Mouse (Mus musculus) right cerebral cortex, postnatal 14 days (tissue): ENCODE results near the gene Tcte1.

Source experiments
- DNase-seq: peaks from one replicate; pipeline ENCODE4 v3.0.0; 2022

The Tcte1 gene

DNA sequence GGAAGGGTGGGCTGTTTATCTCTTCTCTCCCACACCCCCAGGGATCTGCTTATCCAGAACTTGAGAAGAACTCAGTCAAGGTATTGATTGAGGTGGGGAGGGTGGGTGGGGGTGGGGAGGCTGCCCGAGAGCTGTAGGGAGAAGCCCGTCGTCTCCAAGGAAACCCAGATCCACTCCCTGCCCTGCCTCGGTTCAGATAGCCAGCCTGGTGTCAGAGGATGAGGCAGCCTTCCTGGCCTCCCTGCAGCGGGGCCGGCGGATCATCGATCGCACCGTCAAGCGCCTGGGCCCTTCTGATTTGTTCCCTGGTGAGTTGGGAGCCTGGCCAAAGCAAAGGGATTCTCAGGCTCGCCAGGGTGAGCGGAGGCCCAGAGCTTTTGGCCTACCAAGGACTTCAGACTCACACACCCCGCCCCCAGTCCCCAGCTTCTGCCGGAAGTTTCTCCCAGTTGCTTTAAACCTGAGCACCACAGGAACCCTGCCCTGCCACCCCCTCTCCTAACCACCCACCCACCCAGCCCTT, 8.0 kb upstream of the Tcte1 start:
- no peak for DNase-seq

DNA sequence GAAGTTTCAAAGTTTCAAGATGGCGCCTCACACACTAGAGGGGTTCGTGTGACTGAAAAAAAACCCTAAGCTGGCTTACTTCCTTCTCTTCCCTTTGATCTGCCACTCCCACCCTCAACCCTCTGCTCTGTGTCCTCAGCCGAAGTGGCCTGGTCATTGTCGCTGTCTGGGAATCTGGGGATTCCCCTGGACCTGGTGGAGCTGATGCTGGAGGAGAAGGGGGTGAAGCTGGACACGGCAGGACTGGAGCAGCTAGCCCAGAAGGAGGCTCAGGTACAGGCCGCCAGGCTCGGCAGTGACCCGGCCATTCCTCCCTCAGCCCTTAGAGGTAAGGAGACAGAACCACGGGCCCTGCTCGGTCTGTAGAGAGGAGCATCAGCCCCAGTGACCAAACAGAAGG, 7.4 kb upstream of the Tcte1 start:
- no peak for DNase-seq

DNA sequence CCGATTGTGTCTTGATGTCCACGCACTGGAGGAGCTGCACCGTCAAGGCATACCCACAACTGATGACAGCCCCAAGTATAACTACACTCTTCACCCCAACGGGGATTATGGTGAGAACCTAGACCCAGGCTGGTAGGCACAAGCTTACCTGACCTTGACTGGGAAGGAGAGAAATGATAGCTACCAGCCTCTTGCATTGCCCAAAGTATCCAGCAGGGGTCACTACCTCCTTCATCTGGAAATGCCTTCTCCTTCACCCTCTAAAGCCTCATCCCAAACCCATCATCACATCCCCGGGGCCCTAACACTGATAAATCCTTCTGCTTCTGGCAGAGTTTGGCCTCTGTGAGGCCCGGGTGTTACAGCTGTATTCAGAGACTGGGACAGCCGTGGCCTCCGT, 6.7 kb upstream of the Tcte1 start:
- DNase-seq = peak; percentile 84

- no peak for DNase-seq
Measured at GRCm38 (mm10) chr17:45517135-45517534, 6.1 kb upstream of the Tcte1 start.

GRCm38 (mm10) chr17:45517549-45518215, 5.6 kb upstream of the Tcte1 start:
- DNase-seq = no peak

GRCm38 (mm10) chr17:45518766-45519475, 4.3 kb upstream of the Tcte1 start:
- DNase-seq = no peak

- no peak for DNase-seq
Measured at GRCm38 (mm10) chr17:45520136-45520535, 3.1 kb upstream of the Tcte1 start.

GRCm38 (mm10) chr17:45524961-45525360, 1.7 kb downstream of the Tcte1 start:
- DNase-seq = no peak

- DNase-seq = no peak
Measured at GRCm38 (mm10) chr17:45526571-45526970, 3.3 kb downstream of the Tcte1 start.

GRCm38 (mm10) chr17:45530346-45530782, 7.1 kb downstream of the Tcte1 start:
- peak; percentile 70 for DNase-seq

DNA sequence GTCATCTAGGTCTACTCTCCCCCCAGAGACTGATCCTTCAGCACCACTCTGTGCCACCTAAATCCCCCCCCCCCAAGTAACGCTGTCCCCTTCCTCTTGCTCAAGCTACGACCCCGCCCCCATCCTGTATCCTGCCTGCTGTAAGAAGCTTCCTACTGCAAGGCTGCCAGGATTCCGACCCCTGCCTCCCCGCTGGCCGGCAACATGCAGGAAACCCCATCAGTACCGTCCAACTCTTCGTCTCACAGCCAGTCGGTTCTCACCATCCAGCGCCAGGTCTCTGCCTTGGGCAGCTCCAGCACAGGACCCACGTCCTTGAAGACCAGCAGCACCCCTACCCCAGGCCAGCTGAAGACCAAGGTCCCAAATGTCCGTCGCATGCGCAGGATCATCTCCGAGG, 9.7 kb downstream of the Tcte1 start:
- DNase-seq = no peak

GRCm38 (mm10) chr17:45536264-45536663, 13.0 kb downstream of the Tcte1 start:
- DNase-seq = no peak

DNA sequence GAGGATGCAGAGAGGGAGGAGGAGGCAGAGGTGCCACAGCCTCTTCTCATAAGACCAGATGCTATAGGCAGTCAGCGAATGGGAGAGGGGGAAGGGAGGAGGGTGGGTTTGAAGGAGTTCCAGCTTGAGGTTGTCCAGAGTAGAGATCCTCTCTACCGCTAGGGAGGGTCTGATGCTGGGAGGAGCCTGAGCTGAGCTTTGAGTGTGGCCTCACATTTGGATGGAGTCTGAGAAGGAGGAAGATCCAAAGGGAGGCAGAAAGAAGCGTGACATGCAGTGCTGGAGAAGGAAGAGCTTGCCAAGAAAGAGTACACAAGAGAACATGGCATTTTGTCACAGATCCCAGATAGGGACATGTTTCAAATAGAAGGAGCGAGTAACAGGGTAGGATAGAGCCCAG, 15.2 kb downstream of the Tcte1 start:
- no peak for DNase-seq

DNA sequence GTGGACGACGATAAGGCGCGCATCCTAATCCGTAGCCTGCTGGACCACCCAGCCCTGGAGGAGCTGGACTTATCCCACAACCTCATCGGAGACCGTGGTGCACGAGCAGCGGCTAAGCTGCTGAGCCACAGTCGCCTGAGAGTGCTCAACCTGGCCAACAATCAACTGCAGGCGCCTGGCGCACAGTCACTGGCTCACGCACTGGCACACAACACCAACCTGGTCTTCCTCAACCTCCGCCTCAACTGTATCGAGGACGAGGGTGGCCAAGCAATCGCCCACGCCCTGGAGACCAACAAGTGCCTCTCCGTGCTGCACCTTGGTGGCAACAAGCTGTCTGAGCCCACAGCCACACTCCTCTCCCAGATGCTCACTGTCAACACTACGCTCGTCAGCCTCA, 16.4 kb downstream of the Tcte1 start:
- no peak for DNase-seq

DNA sequence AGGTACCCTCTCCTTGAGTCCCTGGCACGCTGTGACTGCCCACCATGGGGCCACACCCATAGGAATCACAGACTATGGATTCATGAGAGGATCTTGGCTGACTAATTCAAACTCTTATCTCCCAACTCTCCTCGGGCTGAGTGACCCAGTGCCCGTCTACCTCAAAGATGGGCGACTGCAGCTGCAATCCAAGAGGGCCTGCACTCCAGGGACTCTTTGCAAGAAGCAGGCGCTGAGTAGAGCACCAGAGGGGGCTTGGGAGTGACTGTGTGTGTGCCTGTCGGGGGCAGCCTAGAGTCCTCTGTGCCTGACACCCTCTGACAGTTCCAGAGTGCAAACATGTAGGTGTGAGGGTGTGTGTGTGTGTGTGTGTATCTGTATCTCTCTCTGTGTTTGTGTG, 18.9 kb downstream of the Tcte1 start:
- no peak for DNase-seq

DNA sequence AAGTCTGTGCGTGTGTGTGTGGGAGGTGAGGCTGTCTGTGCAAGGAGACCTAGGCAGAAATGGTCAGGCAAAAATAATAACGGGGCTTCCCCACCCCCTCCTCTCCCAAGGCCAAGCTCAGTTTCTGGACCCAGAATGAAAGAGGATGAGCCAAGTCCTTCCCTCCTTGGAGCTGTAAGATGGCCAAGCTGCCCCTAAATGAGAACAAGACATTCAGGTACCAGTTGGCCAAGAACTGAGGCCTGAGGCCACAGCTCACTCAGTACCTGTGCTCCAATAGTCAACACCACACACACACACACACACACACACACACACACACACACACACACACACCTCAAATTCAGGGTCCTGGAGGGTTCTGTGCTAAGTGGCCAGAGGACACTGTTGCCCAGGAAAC, 19.5 kb downstream of the Tcte1 start:
- DNase-seq = no peak

GRCm38 (mm10) chr17:45543115-45543514, 19.9 kb downstream of the Tcte1 start:
- no peak for DNase-seq

- DNase-seq = no peak
Measured at GRCm38 (mm10) chr17:45544001-45544872, 21.0 kb downstream of the Tcte1 start.

GRCm38 (mm10) chr17:45544873-45545277, 21.6 kb downstream of the Tcte1 start:
- DNase-seq = no peak

DNA sequence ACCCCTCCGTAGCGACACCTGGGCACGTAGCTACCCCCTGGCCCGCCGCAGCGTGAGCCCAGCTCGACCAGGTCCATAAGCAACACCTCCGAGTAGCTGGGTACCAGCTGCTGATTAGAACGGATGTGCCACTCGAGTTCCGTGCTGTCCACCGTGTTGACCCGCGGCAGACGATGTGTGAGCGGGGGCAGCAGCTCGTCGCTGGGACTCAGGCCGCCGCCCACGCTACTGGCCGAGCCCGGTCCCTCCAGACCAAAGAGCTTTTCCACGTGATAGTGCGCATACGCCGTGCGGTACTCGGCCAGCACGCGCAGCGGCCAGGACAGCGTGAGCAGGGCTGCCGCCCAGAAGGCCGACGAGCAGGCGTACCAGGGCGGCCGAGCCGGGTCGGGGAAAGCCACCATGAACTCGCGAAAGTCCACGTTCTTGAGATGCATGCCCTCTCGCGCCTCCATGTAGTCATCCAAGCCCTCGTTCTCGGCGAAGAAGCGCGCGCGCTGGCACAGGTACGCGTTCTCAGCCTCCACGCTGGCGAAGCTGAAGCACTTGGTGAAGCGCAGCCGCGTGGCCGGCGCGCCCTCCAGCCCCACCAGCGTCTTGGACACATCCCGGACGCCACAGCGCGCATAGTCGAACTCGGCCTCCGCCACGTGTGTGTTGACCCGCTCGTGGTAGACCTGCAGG, 22.2 kb downstream of the Tcte1 start:
- no peak for DNase-seq

- DNase-seq = no peak
Measured at GRCm38 (mm10) chr17:45546941-45547340, 23.7 kb downstream of the Tcte1 start.

GRCm38 (mm10) chr17:45547461-45548190, 24.4 kb downstream of the Tcte1 start:
- DNase-seq = no peak
